Mouse (Mus musculus): Measurements from ENCODE around the gene Nadsyn1. TPM values are rescaled to one million over a fixed set of nuclear protein-coding genes. Genes with fewer than 3 reads are reported as not detected.

Gene Nadsyn1
- polyA plus RNA-seq, 1 experiment from 2014 or later: 19.4 TPM

DNA sequence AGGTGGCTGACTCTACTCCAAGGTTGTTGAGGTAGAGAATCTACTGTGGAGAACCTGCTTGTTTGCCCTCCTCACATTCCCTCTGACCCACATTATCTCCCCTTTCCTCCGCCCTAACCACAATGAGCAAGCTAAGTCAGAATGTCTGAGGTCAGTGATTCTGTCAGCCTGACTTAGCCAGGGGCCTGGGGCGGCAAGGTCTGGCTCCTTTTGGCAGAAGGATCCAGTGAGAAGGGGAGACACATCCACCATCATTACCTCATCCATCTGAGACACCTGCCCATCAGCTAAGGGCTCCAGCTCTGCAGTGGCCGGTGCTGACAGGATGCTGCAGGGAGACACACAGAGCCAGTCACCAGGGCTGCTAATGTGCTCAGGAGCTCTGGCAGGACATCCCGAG, 23.9 kb downstream of the Nadsyn1 start:
- no peaks in the 10 kb centered on the region for H3K9me3 ChIP-seq
- no peak overlapping the region for H3K9ac ChIP-seq
- no peaks in the 10 kb centered on the region for H3K27me3 ChIP-seq (replicated peaks)
- 90% methylated on average over 4 of the region's 4 CpGs for WGBS
- no peak overlapping the region for H3K4me3 ChIP-seq (replicated peaks)
- H3K4me2 ChIP-seq (replicated peaks): no peak overlapping the region
- H3K27ac ChIP-seq: no peak overlapping the region
- peaks cover 29% of the 10 kb centered on the region for H3K36me3 ChIP-seq
- no peak for ATAC-seq
- no peaks in the 10 kb centered on the region for H3K4me1 ChIP-seq (replicated peaks)

DNA sequence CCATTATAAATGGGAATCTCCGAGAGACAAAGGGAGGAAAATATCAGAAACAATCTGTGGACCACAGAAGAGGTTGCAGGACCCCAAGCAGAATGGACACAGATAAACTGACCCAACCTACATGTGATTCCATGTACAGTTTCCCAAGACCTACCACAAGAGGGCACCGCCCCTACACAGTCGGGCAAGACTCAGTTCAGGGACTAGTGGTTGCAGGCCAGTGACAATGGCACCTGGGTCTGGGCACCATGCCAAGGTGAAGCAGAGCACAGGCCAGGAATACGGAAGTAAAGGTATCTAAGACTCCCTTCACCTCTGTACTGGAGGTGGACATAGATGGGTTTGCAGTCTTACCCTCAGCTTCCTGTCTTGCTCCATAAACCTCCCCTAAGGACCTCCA, 29.5 kb downstream of the Nadsyn1 start:
- Histone ChIP-seq H3K36me3 (peaks cover 13% of the 10 kb centered on the region), H3K4me3 (replicated peaks) (no peak overlapping the region), H3K9ac (no peak overlapping the region), H3K27me3 (replicated peaks) (no peaks in the 10 kb centered on the region), H3K9me3 (no peaks in the 10 kb centered on the region), H3K4me2 (replicated peaks) (no peak overlapping the region), H3K27ac (no peak overlapping the region), H3K4me1 (replicated peaks) (no peaks in the 10 kb centered on the region)
- 59% methylated on average over 4 of the region's 4 CpGs for WGBS
- peak; percentile 83 for ATAC-seq

DNA sequence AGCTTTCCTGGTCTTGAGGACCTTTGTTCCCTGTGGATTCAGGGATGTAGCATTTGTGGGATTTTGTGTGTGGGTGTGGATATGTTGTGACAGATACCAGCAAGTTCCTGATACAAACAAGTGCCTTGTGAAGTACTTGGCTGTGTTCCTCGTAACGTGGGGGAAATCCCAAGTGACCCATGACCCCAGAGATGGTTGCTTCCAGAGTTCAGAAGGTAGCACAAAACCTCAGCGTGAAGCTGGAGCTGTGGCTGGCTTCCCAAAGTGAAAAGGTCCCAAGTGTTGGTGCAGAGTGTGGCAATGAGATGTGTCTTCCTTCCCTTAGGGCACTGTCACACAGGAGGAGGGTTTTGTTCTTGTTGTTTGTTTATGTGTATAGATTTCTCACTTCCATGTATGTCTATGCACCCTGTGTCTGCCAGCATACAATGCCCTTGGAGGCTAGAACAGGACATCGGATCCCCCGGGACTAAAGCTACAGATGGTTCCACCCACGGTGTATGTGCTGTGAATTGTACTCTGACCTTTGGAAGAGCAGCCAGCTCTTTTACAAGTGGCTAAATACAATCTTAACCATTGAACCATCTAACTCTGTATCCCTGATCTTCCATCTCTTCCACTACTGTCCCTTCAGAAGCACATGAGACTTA, 30.2 kb downstream of the Nadsyn1 start:
- H3K4me1 ChIP-seq (replicated peaks): no peaks in the 10 kb centered on the region
- no peaks in the 10 kb centered on the region for H3K9me3 ChIP-seq
- 68% methylated on average over 6 of the region's 6 CpGs for WGBS
- no peak overlapping the region for H3K9ac ChIP-seq
- H3K36me3 ChIP-seq: peaks cover 12% of the 10 kb centered on the region
- no peak overlapping the region for H3K4me3 ChIP-seq (replicated peaks)
- no peak overlapping the region for H3K4me2 ChIP-seq (replicated peaks)
- no peaks in the 10 kb centered on the region for H3K27me3 ChIP-seq (replicated peaks)
- H3K27ac ChIP-seq: no peak overlapping the region
- ATAC-seq: peak; percentile 43; the same call in 1 of the 2 replicates

DNA sequence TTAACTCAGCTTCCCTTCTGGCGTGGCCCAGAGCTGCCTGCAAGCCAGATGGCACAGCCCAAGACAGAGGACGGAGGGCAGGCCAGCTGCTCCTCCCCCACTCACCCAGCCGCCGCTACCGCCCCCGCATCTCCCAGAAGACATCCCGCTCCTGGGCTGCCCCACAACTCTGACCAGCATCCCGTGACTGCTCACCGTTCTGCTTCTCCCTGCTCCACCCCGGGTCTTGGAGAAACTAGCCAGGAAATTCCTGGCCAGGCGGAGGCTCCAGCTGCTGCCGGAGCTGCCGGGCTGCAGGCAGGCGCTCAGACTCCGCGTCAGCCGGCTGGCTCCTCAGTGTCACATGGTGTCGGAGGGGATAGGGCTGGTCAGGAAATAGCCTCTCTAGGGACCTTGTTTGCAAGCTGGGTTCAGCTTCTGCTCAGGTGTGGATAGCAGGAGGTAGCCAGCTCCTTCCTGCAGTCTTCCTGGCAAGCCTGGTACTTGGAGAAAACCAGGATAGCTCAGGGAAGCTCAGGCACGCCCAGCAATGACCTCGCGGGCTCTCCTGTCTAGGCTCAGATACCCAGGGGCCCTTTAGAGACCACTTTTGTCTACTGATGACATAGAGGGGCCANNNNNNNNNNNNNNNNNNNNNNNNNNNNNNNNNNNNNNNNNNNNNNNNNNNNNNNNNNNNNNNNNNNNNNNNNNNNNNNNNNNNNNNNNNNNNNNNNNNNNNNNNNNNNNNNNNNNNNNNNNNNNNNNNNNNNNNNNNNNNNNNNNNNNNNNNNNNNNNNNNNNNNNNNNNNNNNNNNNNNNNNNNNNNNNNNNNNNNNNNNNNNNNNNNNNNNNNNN, 38.4 kb downstream of the Nadsyn1 start, which contains the start of gene Mrgpre:
Gene Mrgpre (minus strand): TSS at position 505 of the 834 bp plus-strand sequence.
- peak within 1 kb of the TSS; percentile 82 for H3K4me2 ChIP-seq (replicated peaks)
- H3K9me3 ChIP-seq: no peaks in the 10 kb centered on the region
- peak; percentile 89 for ATAC-seq
- peak within 1 kb of the TSS; percentile 73 for H3K27ac ChIP-seq
- peak within 1 kb of the TSS; percentile 47 for H3K9ac ChIP-seq
- H3K4me3 ChIP-seq (replicated peaks): peak within 1 kb of the TSS; percentile 40
- no peaks in the 10 kb centered on the region for H3K27me3 ChIP-seq (replicated peaks)
- peaks cover 19% of the 10 kb centered on the region for H3K4me1 ChIP-seq (replicated peaks)
- 2% methylated on average over 21 of the region's 21 CpGs for WGBS
- H3K36me3 ChIP-seq: no peaks in the 10 kb centered on the region

DNA sequence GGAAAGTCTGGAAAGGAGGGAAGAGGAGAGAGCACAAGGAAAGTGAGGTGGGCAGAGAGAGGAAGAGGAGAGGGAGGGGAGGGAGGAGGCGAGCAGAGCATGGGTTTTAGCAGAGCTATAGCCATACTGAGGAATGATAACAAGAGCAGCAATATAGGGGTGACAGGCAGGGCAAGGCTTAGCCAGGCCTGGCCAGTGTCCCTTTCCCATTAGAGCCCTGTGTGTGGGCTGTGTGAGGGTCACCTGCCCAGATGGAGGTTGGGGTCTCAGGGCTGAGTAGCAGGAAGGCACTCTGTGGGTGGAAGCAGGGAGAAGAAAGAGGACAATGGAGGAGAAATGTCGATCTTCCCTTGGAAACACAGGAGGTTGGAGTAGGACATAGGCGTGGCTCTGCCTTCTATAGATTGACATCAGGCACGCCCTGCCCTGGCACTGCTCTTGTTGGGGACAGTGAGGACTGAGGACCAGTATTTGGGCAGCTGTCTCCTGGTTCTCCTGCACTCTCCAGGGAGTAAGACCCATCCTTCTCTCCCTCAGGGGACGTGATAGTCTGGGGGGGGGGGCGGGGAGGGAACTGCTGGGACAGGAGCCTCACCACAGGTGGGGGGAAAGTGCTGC, 39.2 kb downstream of the Nadsyn1 start:
- peaks cover 19% of the 10 kb centered on the region for H3K4me1 ChIP-seq (replicated peaks)
- H3K4me2 ChIP-seq (replicated peaks): peak overlapping the region; percentile 82
- peak overlapping the region; percentile 73 for H3K27ac ChIP-seq
- H3K4me3 ChIP-seq (replicated peaks): peak overlapping the region; percentile 40
- H3K27me3 ChIP-seq (replicated peaks): no peaks in the 10 kb centered on the region
- peak; percentile 61 for ATAC-seq
- H3K9ac ChIP-seq: peak overlapping the region; percentile 47
- H3K36me3 ChIP-seq: no peaks in the 10 kb centered on the region
- 24% methylated on average over 6 of the region's 6 CpGs for WGBS
- H3K9me3 ChIP-seq: no peaks in the 10 kb centered on the region

DNA sequence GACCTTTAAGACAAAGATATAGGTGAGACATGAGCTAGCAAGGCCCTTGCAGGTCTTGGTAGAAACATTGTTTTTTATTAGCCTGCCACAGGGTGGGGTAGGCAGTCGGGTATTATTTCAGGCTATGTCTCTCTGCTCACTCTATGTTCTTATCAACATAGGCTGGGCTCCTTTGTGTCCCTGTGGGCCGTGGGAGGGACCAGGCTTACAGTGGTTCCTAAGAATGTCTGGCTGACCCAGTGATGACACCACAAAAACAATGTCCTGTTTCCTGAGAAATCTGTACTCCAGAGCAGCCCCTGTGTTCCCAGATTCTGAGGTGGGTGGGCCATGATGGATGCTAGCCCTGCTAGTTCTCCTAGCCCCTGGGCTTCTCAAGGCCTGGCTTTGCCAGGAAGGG, 45.3 kb downstream of the Nadsyn1 start:
- Histone ChIP-seq H3K4me3 (replicated peaks) (no peak overlapping the region), H3K36me3 (no peaks in the 10 kb centered on the region), H3K9me3 (no peaks in the 10 kb centered on the region), H3K4me2 (replicated peaks) (no peak overlapping the region), H3K27ac (no peak overlapping the region), H3K9ac (no peak overlapping the region), H3K27me3 (replicated peaks) (no peaks in the 10 kb centered on the region), H3K4me1 (replicated peaks) (0 out of 2 replicates have a peak, but pooled peaks cover 2% of the 10 kb centered on the region)
- 36% methylated on average over 2 of the region's 2 CpGs for WGBS
- no peak for ATAC-seq

DNA sequence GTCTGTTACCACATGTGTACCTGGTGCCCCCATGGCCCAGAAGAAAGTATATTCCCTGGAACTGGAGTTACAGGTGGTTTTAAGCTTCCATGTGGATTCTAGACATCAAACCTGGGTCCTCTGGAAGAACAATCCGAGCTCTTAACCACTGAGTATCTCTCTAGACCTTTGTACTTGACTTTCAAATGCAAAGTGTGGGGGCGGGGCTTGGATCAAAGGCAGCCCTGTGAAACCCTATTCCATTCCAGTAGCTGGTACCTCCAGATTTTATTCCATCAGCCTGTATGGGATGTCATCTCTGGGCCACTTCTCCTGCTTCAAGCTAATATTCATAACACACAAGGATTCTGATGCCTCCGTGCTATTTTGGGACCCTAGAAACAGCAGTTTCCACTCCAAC, 46.5 kb downstream of the Nadsyn1 start:
- no peak overlapping the region for H3K4me2 ChIP-seq (replicated peaks)
- H3K27me3 ChIP-seq (replicated peaks): no peaks in the 10 kb centered on the region
- H3K9me3 ChIP-seq: no peaks in the 10 kb centered on the region
- 0 out of 2 replicates have a peak, but pooled peaks cover 2% of the 10 kb centered on the region for H3K4me1 ChIP-seq (replicated peaks)
- no peak overlapping the region for H3K4me3 ChIP-seq (replicated peaks)
- H3K27ac ChIP-seq: no peak overlapping the region
- WGBS: 24% methylated on average over 3 of the region's 3 CpGs
- no peaks in the 10 kb centered on the region for H3K36me3 ChIP-seq
- ATAC-seq: peak; percentile 79
- no peak overlapping the region for H3K9ac ChIP-seq

DNA sequence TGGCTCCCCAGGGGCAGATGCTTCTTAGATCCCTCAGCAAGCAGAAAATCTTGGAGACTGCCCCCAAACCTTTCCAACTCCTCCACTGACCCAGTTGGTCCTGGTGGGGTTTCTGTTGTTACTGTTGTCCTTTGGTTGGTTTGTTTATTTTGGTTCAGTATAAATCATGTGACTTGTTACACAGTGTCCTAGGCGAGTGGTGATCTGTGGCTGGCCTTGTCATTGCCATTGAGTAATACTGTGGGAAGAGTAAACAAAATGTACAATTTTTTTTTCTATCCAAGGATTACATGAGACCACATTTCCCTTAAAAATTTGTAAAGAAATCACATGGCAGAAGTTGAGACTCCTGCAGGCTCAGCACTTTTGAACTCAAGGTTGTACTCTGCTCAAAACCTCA, 53.2 kb downstream of the Nadsyn1 start:
- no peaks in the 10 kb centered on the region for H3K9me3 ChIP-seq
- H3K27ac ChIP-seq: no peak overlapping the region
- H3K9ac ChIP-seq: no peak overlapping the region
- H3K4me1 ChIP-seq (replicated peaks): peaks cover 5% of the 10 kb centered on the region; the same call in 1 of the 2 replicates
- no peaks in the 10 kb centered on the region for H3K36me3 ChIP-seq
- H3K27me3 ChIP-seq (replicated peaks): peaks cover 17% of the 10 kb centered on the region
- WGBS: 18% methylated on average over 1 of the region's 1 CpGs
- ATAC-seq: no peak
- no peak overlapping the region for H3K4me2 ChIP-seq (replicated peaks)
- no peak overlapping the region for H3K4me3 ChIP-seq (replicated peaks)

DNA sequence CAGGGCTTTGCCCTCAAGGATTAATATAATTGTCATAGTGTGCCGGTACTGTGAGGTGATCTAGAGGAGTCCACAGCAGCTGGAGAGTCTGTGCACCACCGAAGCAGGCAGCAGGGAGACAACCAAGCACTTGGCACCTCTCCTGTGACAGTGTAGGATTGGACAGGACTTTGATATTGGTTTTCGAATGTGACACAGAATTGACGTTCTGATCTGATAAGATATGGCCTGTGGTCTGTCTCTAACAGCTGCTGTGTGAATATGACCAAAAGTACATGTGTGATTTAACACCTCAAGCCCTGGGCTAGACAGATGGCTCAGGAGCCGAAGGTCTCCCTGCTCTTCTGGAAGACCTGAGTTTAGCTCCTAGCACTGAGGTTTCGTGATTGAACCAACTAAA, 54.4 kb downstream of the Nadsyn1 start:
- no peaks in the 10 kb centered on the region for H3K36me3 ChIP-seq
- H3K9me3 ChIP-seq: no peaks in the 10 kb centered on the region
- ATAC-seq: peak; percentile 57
- peaks cover 22% of the 10 kb centered on the region for H3K27me3 ChIP-seq (replicated peaks)
- no peak overlapping the region for H3K27ac ChIP-seq
- no peak overlapping the region for H3K4me3 ChIP-seq (replicated peaks)
- H3K4me1 ChIP-seq (replicated peaks): peaks cover 5% of the 10 kb centered on the region; the same call in 1 of the 2 replicates
- no peak overlapping the region for H3K4me2 ChIP-seq (replicated peaks)
- 54% methylated on average over 6 of the region's 6 CpGs for WGBS
- no peak overlapping the region for H3K9ac ChIP-seq

DNA sequence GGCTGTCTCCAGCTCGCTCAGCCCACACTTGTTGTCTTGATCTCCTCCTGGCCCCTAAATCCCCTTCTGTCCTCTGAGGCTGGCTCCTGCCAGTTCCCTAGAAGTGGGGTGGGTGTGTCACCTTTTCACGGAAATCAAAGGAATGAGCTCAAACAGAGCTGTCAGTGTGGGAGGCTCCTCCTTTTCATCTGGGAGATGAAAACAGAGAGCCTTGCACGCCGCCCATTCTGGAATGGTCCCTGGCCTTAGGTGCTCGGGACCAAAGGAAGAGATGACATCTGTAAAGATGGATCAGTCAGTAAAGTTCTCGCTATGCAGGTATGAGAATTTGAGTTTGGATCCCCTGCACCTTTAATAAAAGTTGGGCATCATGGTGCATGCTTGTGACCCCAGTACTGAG, 55.8 kb downstream of the Nadsyn1 start, which contains the start of gene Mrgprg:
Gene Mrgprg (minus strand): TSS at position 101 of the 400 bp plus-strand sequence.
- Histone ChIP-seq H3K27ac (no peak within 1 kb of the TSS), H3K4me2 (replicated peaks) (no peak within 1 kb of the TSS), H3K4me3 (replicated peaks) (no peak within 1 kb of the TSS), H3K4me1 (replicated peaks) (peaks cover 5% of the 10 kb centered on the region; the same call in 1 of the 2 replicates), H3K27me3 (replicated peaks) (peaks cover 22% of the 10 kb centered on the region), H3K9me3 (no peaks in the 10 kb centered on the region), H3K36me3 (no peaks in the 10 kb centered on the region), H3K9ac (no peak within 1 kb of the TSS)
- 35% methylated on average over 6 of the region's 6 CpGs for WGBS
- ATAC-seq: no peak

DNA sequence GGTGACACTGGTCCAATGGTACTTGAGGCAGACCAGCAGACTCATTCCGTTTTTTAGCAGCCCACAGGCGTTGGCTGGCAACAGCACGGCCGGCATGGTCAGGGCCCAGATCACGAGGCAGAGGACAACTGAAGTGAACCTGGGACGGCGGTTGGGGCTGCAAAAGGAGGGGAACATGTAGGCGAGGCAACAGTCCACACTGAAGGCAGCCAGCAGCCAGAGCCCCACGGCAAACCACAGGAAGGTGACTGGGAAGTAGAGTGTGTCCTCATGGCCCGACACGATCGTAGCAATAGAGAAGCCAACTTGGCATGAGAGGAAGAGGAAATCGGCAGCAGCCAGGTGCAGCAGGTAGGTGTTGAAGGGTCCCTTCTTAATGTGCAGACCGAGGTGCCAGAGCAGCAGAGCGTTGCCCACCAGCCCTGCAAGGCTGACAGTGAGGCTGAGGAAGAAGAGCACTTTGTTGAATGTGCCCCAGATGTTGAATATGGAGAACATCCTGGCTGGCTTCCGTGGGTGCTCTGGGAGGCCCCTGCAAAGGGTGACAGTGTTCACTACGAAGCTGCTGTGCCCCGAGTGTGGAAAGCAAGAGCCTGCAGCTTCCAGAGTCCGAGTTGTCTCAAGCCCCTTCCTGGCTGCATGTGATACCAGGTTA, 57.6 kb downstream of the Nadsyn1 start:
- no peak for ATAC-seq
- Histone ChIP-seq H3K36me3 (no peaks in the 10 kb centered on the region), H3K9me3 (no peaks in the 10 kb centered on the region), H3K4me1 (replicated peaks) (peaks cover 5% of the 10 kb centered on the region; the same call in 1 of the 2 replicates), H3K27me3 (replicated peaks) (peaks cover 22% of the 10 kb centered on the region), H3K4me2 (replicated peaks) (no peak overlapping the region), H3K4me3 (replicated peaks) (no peak overlapping the region), H3K27ac (no peak overlapping the region), H3K9ac (no peak overlapping the region)
- WGBS: 71% methylated on average over 19 of the region's 19 CpGs

DNA sequence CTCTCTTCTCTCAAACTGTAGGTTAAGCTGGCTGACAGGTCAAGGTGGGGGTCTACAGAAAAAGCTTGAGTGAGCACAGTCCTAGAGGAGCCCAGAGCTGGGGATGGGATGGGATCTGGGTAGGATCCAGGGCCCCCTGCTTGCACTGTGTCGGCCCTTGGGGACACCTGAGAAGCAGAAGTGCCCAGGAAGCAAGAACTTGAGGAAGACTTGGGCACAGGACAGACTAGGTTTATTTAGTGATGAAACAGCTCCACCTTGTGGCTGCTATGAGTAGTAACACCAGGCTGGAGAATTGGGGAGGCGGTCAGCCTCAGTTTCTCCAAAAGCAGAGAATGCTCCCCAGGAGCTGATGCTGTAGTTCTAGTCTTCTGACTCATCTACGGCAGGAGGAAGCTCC, 58.9 kb downstream of the Nadsyn1 start:
- Histone ChIP-seq H3K9me3 (no peaks in the 10 kb centered on the region), H3K4me1 (replicated peaks) (peaks cover 5% of the 10 kb centered on the region; the same call in 1 of the 2 replicates), H3K27me3 (replicated peaks) (peaks cover 22% of the 10 kb centered on the region), H3K27ac (no peak overlapping the region), H3K36me3 (no peaks in the 10 kb centered on the region), H3K4me2 (replicated peaks) (no peak overlapping the region), H3K4me3 (replicated peaks) (no peak overlapping the region), H3K9ac (no peak overlapping the region)
- peak; percentile 39 for ATAC-seq
- 15% methylated on average over 3 of the region's 3 CpGs for WGBS
